Mouse (Mus musculus) Patski (cell line): ENCODE measurements around the gene Defb23. TPM values are rescaled to one million over a fixed set of nuclear protein-coding genes. Genes with fewer than 3 reads are reported as not detected.

ENCODE experiments used
- ATAC-seq: fragments of 100-300 bp; one replicate; pipeline ENCODE4 v1.8.0; 2021
- CTCF ChIA-PET: fragments of 350-600 bp; sonication (Branson Sonifier 250); formaldehyde crosslinking; loops from one replicate; lab custom pipeline; 2022; ENCODE audit warnings: inconsistent platforms; lab: Charles Lee
- POLR2A ChIA-PET: fragments of 350-600 bp; sonication (Branson Sonifier 250); formaldehyde crosslinking; loops from one replicate; lab custom pipeline; 2022; ENCODE audit warnings: antibody characterized with exemption, inconsistent platforms; lab: Charles Lee
- DNase-seq: peaks from one replicate; pipeline ENCODE4 v3.0.0-alpha.2; 2011; ENCODE audit warnings: low read depth, low spot score
- H3K27me3 ChIP-seq: fragments of 371-371 bp; one replicate; pipeline ENCODE4 v1.5.1; 2021
- CTCF ChIP-seq: fragments of 100-300 bp; IDR thresholded peaks from one replicate; pipeline ENCODE4 v1.5.1; 2021
- in situ Hi-C: fragments of 300-500 bp; cut with MboI; formaldehyde crosslinking; loops from 3 replicates; pipeline ENCODE4 v1.11.1; 2018; ENCODE audit warnings: low pct_unique_long_range_greater_than_20kb, mixed read lengths
- polyA plus RNA-seq: library from polyadenylated mRNA; unstranded; gene quantifications from one replicate; pipeline ENCODE4 v1.2.3, GENCODE M21; 2021

The Defb23 gene
- polyA plus RNA-seq, 1 experiment from 2014 or later = not detected

- no peak for TF ChIP-seq CTCF
- ATAC-seq (peak; percentile 27), DNase-seq (no peak)
- no peaks in the 10 kb centered on the region for H3K27me3 ChIP-seq
- POLR2A ChIA-PET = interaction anchor here (0.6 to 0.8 kb wide), 2 partner anchors 15 to 25 kb away, joined by 3 read pairs; no protein-coding TSS in a partner anchor
- CTCF ChIA-PET = interaction anchor here (1.0 kb wide), 2 partner anchors 24 to 50 kb away, joined by 3 to 4 read pairs; no protein-coding TSS in a partner anchor
- in situ Hi-C loops = no loop called here
Observed at GRCm38 (mm10) chr2:152413765-152414584, 50.4 kb downstream of the Defb23 start.

DNA sequence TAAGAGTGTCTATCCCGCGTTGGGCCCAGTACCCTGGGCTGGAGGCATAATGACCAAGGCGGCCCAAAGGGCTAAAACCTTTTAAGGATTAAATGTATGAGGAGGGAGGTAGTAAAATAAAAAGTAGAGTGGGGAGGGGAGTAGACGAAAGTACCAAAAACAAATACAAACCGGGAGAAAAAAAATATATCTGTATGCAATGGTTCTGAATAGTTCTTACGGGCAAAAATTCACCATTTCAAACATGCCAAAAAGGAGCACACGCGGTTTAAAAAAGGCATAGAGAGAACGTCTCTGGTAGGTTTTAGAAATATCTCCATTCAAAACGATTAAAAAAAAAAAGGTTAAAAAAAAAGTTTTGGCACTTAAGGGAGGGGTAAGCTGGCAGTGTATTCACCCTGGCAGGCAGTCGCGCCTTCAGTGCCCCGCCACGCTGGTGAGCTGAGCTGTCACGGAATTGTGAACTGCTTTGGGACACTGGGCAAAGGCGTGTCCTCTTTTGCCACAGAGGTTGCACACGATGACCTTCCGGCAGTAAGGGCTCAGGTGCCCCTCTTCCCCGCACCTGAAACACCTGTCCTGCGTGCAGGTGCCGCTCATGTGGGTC, 51.2 kb downstream of the Defb23 start:
- no peak for TF ChIP-seq CTCF
- ATAC-seq (no peak), DNase-seq (no peak)
- in situ Hi-C loops = no loop called here
- ChIA-PET CTCF (interaction anchor here (1.0 kb wide), 2 partner anchors 25 to 50 kb away, joined by 3 to 4 read pairs; no protein-coding TSS in a partner anchor), POLR2A (interaction anchor here (0.6 to 0.8 kb wide), 2 partner anchors 14 to 26 kb away, joined by 3 read pairs; no protein-coding TSS in a partner anchor)
- H3K27me3 ChIP-seq = no peaks in the 10 kb centered on the region

- POLR2A ChIA-PET = no interaction called here
- ATAC-seq (no peak), DNase-seq (no peak)
- no peak for TF ChIP-seq CTCF
- in situ Hi-C loops = no loop called here
- no peaks in the 10 kb centered on the region for H3K27me3 ChIP-seq
- CTCF ChIA-PET = no interaction called here
Observed at GRCm38 (mm10) chr2:152412526-152413157, 51.8 kb downstream of the Defb23 start.

- ATAC-seq (no peak), DNase-seq (no peak)
- ChIA-PET CTCF (no interaction called here), POLR2A (no interaction called here)
- in situ Hi-C loops = no loop called here
- no peak for TF ChIP-seq CTCF
- no peaks in the 10 kb centered on the region for H3K27me3 ChIP-seq
Observed at GRCm38 (mm10) chr2:152411471-152411870, 52.9 kb downstream of the Defb23 start.

GRCm38 (mm10) chr2:152410971-152411371, 53.4 kb downstream of the Defb23 start:
- in situ Hi-C loops = no loop called here
- POLR2A ChIA-PET = interaction anchor here (1.1 kb wide), 1 partner anchor 13 kb away, joined by 3 read pairs; the partner anchor contains the start of gene Sox12

GRCm38 (mm10) chr2:152409781-152410180, 54.6 kb downstream of the Defb23 start:
- no peak for TF ChIP-seq CTCF
- CTCF ChIA-PET = no interaction called here
- no peak for ATAC-seq
- in situ Hi-C loops = no loop called here
- POLR2A ChIA-PET = interaction anchor here (0.6 kb wide), 1 partner anchor 42 kb away, joined by 4 read pairs; no protein-coding TSS in a partner anchor
- no peaks in the 10 kb centered on the region for H3K27me3 ChIP-seq
- no peak for DNase-seq

More at GRCm38 (mm10) chr2:152410971-152411371, 53.4 kb downstream of the Defb23 start:
- no peaks in the 10 kb centered on the region for H3K27me3 ChIP-seq
- ATAC-seq = no peak
- CTCF ChIA-PET = no interaction called here
- TF ChIP-seq CTCF = no peak
- DNase-seq = no peak

Other genes with a start within 250 kb of the Defb23 start
- gene Csnk2a1, start 237.8 kb downstream of the Defb23 start, polyA plus RNA-seq = 97.9 TPM
- 71.4 TPM for gene Tbc1d20, start 170.8 kb downstream of the Defb23 start, polyA plus RNA-seq
- gene Rbck1, start 132.0 kb downstream of the Defb23 start, polyA plus RNA-seq = 101 TPM
- 19.6 TPM for gene Trib3, start 120.6 kb downstream of the Defb23 start, polyA plus RNA-seq
- gene Nrsn2, start 88.0 kb downstream of the Defb23 start, polyA plus RNA-seq = not detected
- gene Sox12, start 66.6 kb downstream of the Defb23 start, polyA plus RNA-seq = 19.6 TPM
- gene Zcchc3, start 49.6 kb downstream of the Defb23 start, polyA plus RNA-seq = 2.6 TPM
- gene 6820408C15Rik, start 49.0 kb downstream of the Defb23 start, polyA plus RNA-seq = 0.06 TPM
- gene Defb20, start 12.4 kb upstream of the Defb23 start, polyA plus RNA-seq = not detected
- not detected for gene Defb22, start 25.5 kb upstream of the Defb23 start, polyA plus RNA-seq
- gene Defb26, start 47.1 kb upstream of the Defb23 start, polyA plus RNA-seq = not detected
- 0.22 TPM for gene Defb28, start 53.6 kb upstream of the Defb23 start, polyA plus RNA-seq
- gene Defb29, start 75.5 kb upstream of the Defb23 start, polyA plus RNA-seq = 0.14 TPM
- gene Gm17416, start 104.7 kb upstream of the Defb23 start, polyA plus RNA-seq = 0.83 TPM
- gene Defb21, start 108.1 kb upstream of the Defb23 start, polyA plus RNA-seq = not detected
- gene Defb19, start 115.7 kb upstream of the Defb23 start, polyA plus RNA-seq = not detected
- gene Defb45, start 134.8 kb upstream of the Defb23 start, polyA plus RNA-seq = not detected
- not detected for gene Defb36, start 139.7 kb upstream of the Defb23 start, polyA plus RNA-seq
- not detected for gene Defb25, start 158.4 kb upstream of the Defb23 start, polyA plus RNA-seq
- not detected for gene Rem1, start 162.3 kb upstream of the Defb23 start, polyA plus RNA-seq
- 137 TPM for gene H13, start 204.8 kb upstream of the Defb23 start, polyA plus RNA-seq
- gene Mcts2, start 222.4 kb upstream of the Defb23 start, polyA plus RNA-seq = 19.9 TPM